Mouse (Mus musculus) forebrain, embryonic 16.5 days (tissue): ENCODE measurements at regions not wholly inside any gene's neighbourhood (a gene's known extent, or its start where the extent isn't known, plus 50 kb on each side); places are given as distances from the start of the nearest gene placed in this dataset.

Source experiments
- ATAC-seq: fragments of 200-750 bp; cut with Nextera tagmentation; 2 replicates; pipeline ENCODE4 v1.8.0; 2017; ENCODE audit warnings: mild to moderate bottlenecking, moderate library complexity
- H3K27ac ChIP-seq: fragments of 300-500 bp; sonication (generic); 2 replicates; pipeline ENCODE4 v1.5.1; 2014; ENCODE audit warnings: low read length, control low read depth
- H3K27me3 ChIP-seq: fragments of 300-500 bp; sonication (generic); replicated peaks from 2 replicates; pipeline ENCODE4 v1.6.1; 2014; ENCODE audit warnings: low read length; ENCODE audit not compliant: control insufficient read depth, insufficient read depth
- H3K36me3 ChIP-seq: fragments of 300-500 bp; sonication (generic); 2 replicates; pipeline ENCODE4 v1.6.1; 2014; ENCODE audit not compliant: control insufficient read depth, insufficient read depth
- H3K4me1 ChIP-seq: fragments of 300-500 bp; sonication (generic); replicated peaks from 2 replicates; pipeline ENCODE4 v1.6.1; 2014; ENCODE audit warnings: low read length; ENCODE audit not compliant: control insufficient read depth, insufficient read depth
- H3K4me2 ChIP-seq: fragments of 300-500 bp; sonication (generic); 2 replicates; pipeline ENCODE4 v1.6.1; 2014; ENCODE audit warnings: mild to moderate bottlenecking, low read length, control low read depth
- H3K4me3 ChIP-seq: fragments of 300-500 bp; sonication (generic); replicated peaks from 2 replicates; pipeline ENCODE4 v1.5.1; 2014; ENCODE audit warnings: mild to moderate bottlenecking, low read length, control low read depth
- H3K9ac ChIP-seq: fragments of 300-500 bp; sonication (generic); replicated peaks from 2 replicates; pipeline ENCODE4 v1.6.1; 2014; ENCODE audit warnings: low read depth, low read length, control low read depth
- H3K9me3 ChIP-seq: fragments of 300-500 bp; sonication (generic); 2 replicates; pipeline ENCODE4 v1.6.1; 2016; ENCODE audit warnings: low read length; ENCODE audit not compliant: control insufficient read depth
- WGBS: fragments of 180-500 bp; shearing (Covaris S2); extraction: QIAGEN DNeasy Blood & Tissue Kit; methylation state at CpG from one replicate; pipeline ENCODE4 v1.1.7; 2014; 5-methylcytosine and 5-hydroxymethylcytosine counted together

GRCm38 (mm10) chr1:29261375-29261774, 481.3 kb upstream of the Gm597 start:
- Histone ChIP-seq H3K9ac (no peak overlapping the region), H3K36me3 (no peaks in the 10 kb centered on the region), H3K4me3 (no peak overlapping the region), H3K4me1 (no peaks in the 10 kb centered on the region), H3K4me2 (no peak overlapping the region), H3K9me3 (no peaks in the 10 kb centered on the region), H3K27me3 (no peaks in the 10 kb centered on the region), H3K27ac (no peak overlapping the region)
- peak; percentile 58; the same call in 1 of the 2 replicates for ATAC-seq
- WGBS, result 50% methylated on average over 3 of the region's 3 CpGs

- ATAC-seq, result peak; percentile 94
- H3K9me3 ChIP-seq, result no peaks in the 10 kb centered on the region
- H3K4me3 ChIP-seq, result no peak overlapping the region
- H3K4me1 ChIP-seq, result peaks cover 7% of the 10 kb centered on the region; the same call in 1 of the 2 replicates
- no peak overlapping the region for H3K9ac ChIP-seq
- no peak overlapping the region for H3K4me2 ChIP-seq
- H3K27me3 ChIP-seq, result no peaks in the 10 kb centered on the region
- H3K36me3 ChIP-seq, result no peaks in the 10 kb centered on the region
- WGBS, result 4% methylated on average over 3 of the region's 3 CpGs
- no peak overlapping the region for H3K27ac ChIP-seq
Observed at GRCm38 (mm10) chr1:29216766-29217581, 436.9 kb upstream of the Gm597 start.
